Mouse (Mus musculus) brown adipose tissue, adult 24 weeks (tissue): ENCODE measurements around the gene Tns1. TPM values are rescaled to one million over a fixed set of nuclear protein-coding genes. Genes with fewer than 3 reads are reported as not detected.

ENCODE experiments used
- H3K27ac ChIP-seq: fragments of 200-500 bp; replicated peaks from 2 replicates; pipeline ENCODE4 v1.5.1; 2012; ENCODE audit warnings: low read depth, mild to moderate bottlenecking, low read length
- H3K4me1 ChIP-seq: fragments of 200-500 bp; 2 replicates; pipeline ENCODE4 v1.6.1; 2012; ENCODE audit warnings: low read length, mixed read lengths; ENCODE audit not compliant: control insufficient read depth, insufficient read depth, insufficient read length
- H3K4me3 ChIP-seq: fragments of 200-500 bp; 2 replicates; pipeline ENCODE4 v1.5.1; 2012; ENCODE audit warnings: low read depth, mild to moderate bottlenecking, low read length, moderate library complexity; ENCODE audit not compliant: insufficient read depth
- polyA plus RNA-seq: library from polyadenylated mRNA; stranded (reverse); fragments of >200 nt; gene quantifications from 2 replicates; pipeline ENCODE4 v1.2.4, GENCODE M21; 2012; ENCODE audit not compliant: missing spikeins, insufficient read depth, insufficient read length

The Tns1 gene
- polyA plus RNA-seq, 1 experiment = 237 TPM

- Histone ChIP-seq H3K27ac (peak overlapping the region; percentile 97), H3K4me1 (peaks cover 73% of the 10 kb centered on the region), H3K4me3 (peak overlapping the region; percentile 17; the same call in 1 of the 2 replicates)
Measured at GRCm38 (mm10) chr1:73999533-73999932, 124.7 kb downstream of the Tns1 start.

GRCm38 (mm10) chr1:73998925-73999375 is 125.3 kb downstream of the Tns1 start:
- Histone ChIP-seq H3K4me1 (peaks cover 72% of the 10 kb centered on the region), H3K4me3 (peak overlapping the region; percentile 4; the same call in 1 of the 2 replicates), H3K27ac (peak overlapping the region; percentile 97)

GRCm38 (mm10) chr1:73998131-73998865 is 126.0 kb downstream of the Tns1 start:
- no peak overlapping the region for H3K4me3 ChIP-seq
- peak overlapping the region; percentile 97 for H3K27ac ChIP-seq
- H3K4me1 ChIP-seq = peaks cover 66% of the 10 kb centered on the region

- Histone ChIP-seq H3K4me3 (no peak overlapping the region), H3K27ac (peak overlapping the region; percentile 97), H3K4me1 (peaks cover 59% of the 10 kb centered on the region)
Measured at GRCm38 (mm10) chr1:73997341-73997740, 126.9 kb downstream of the Tns1 start.

- H3K27ac ChIP-seq = peak overlapping the region; percentile 97
- no peak overlapping the region for H3K4me3 ChIP-seq
- H3K4me1 ChIP-seq = peaks cover 53% of the 10 kb centered on the region
Measured at GRCm38 (mm10) chr1:73996650-73997049, 127.6 kb downstream of the Tns1 start.

- Histone ChIP-seq H3K4me3 (no peak overlapping the region), H3K27ac (peak overlapping the region; percentile 97), H3K4me1 (peaks cover 49% of the 10 kb centered on the region)
Measured at GRCm38 (mm10) chr1:73996209-73996608, 128.0 kb downstream of the Tns1 start.

GRCm38 (mm10) chr1:73995063-73995810 is 129.0 kb downstream of the Tns1 start:
- peaks cover 44% of the 10 kb centered on the region for H3K4me1 ChIP-seq
- H3K4me3 ChIP-seq = no peak overlapping the region
- H3K27ac ChIP-seq = peak overlapping the region; percentile 51

GRCm38 (mm10) chr1:73993901-73994426 is 130.3 kb downstream of the Tns1 start:
- Histone ChIP-seq H3K4me1 (peaks cover 38% of the 10 kb centered on the region), H3K4me3 (no peak overlapping the region)

GRCm38 (mm10) chr1:73993279-73993678 is 131.0 kb downstream of the Tns1 start:
- Histone ChIP-seq H3K4me1 (peaks cover 34% of the 10 kb centered on the region), H3K4me3 (no peak overlapping the region), H3K27ac (peak overlapping the region; percentile 7; the same call in 1 of the 2 replicates)

More at GRCm38 (mm10) chr1:73993901-73994426, 130.3 kb downstream of the Tns1 start:
- peak overlapping the region; percentile 15; the same call in 1 of the 2 replicates for H3K27ac ChIP-seq

- H3K4me3 ChIP-seq = no peak overlapping the region
- H3K27ac ChIP-seq = 0 out of 2 replicates have a peak overlapping the region, but pooled peaks have one; percentile 7
- H3K4me1 ChIP-seq = peaks cover 32% of the 10 kb centered on the region
Measured at GRCm38 (mm10) chr1:73992201-73992938, 131.9 kb downstream of the Tns1 start.

- Histone ChIP-seq H3K4me3 (no peak overlapping the region), H3K27ac (0 out of 2 replicates have a peak overlapping the region, but pooled peaks have one; percentile 18), H3K4me1 (peaks cover 26% of the 10 kb centered on the region)
Measured at GRCm38 (mm10) chr1:73991226-73991625, 133.0 kb downstream of the Tns1 start.

GRCm38 (mm10) chr1:73990024-73990423 is 134.2 kb downstream of the Tns1 start:
- Histone ChIP-seq H3K27ac (peak overlapping the region; percentile 88; the same call in 1 of the 2 replicates), H3K4me1 (peaks cover 19% of the 10 kb centered on the region), H3K4me3 (no peak overlapping the region)

GRCm38 (mm10) chr1:73987705-73988201 is 136.5 kb downstream of the Tns1 start:
- Histone ChIP-seq H3K4me1 (peaks cover 12% of the 10 kb centered on the region; the same call in 1 of the 2 replicates), H3K27ac (peak overlapping the region; percentile 90), H3K4me3 (no peak overlapping the region)

- Histone ChIP-seq H3K4me3 (no peak overlapping the region), H3K4me1 (peaks cover 12% of the 10 kb centered on the region; the same call in 1 of the 2 replicates), H3K27ac (peak overlapping the region; percentile 50)
Measured at GRCm38 (mm10) chr1:73986268-73987045, 137.8 kb downstream of the Tns1 start.
